Comparison of ENCODE assay signal across 14 mouse cellular contexts in the genomic region with DNA sequence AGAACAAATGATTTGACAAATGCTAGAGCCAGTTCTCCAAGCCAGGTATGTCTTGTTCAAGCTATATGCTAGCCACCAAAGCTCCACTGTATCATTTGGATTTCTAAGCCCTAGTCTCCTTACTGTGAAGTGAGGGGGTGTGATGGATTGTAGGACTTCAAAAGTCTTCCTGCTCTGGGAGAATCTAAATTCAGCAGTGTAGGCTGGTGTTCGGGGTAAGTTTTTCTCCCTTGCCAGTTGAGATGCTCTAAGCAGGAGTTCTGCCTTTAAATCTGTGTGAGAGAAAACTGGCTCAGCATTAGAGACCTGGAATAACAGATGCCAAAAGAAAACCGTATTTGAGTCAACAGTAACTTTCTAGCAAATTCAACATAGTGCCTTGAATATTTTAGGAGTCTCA.
"Had no signal": no experiment of that assay in that cellular context is flagged by ENCODE, and none has a peak within 500 bp of the region (broad histone marks: within the 10 kb centered on the region; RNA-seq: fewer than 3 reads in every experiment).

No protein-coding gene starts in this region.

- ATAC-seq: lung, postnatal 0 days; midbrain, embryonic 13.5 days had no signal

- H3K27ac ChIP-seq: kidney, postnatal 0 days; limb, embryonic 10.5 days; liver, embryonic 15.5 days; midbrain, embryonic 13.5 days; neural tube, embryonic 15.5 days had no signal

- DNase-seq: kidney, adult 11 months; kidney, adult 9 months; kidney, postnatal 36 days; layer of hippocampus, adult 9-11 months; layer of hippocampus, postnatal 36 days; lung, adult 2 months; lung, postnatal 36 days; thymus, postnatal 4 days had no signal

- H3K4me3 ChIP-seq: limb, embryonic 10.5 days; liver, embryonic 15.5 days; midbrain, embryonic 13.5 days; neural tube, embryonic 15.5 days had no signal
